Mouse (Mus musculus) kidney, adult 18-20 months (tissue): Measurements from ENCODE around the gene Atg10.
"Not testable (repeated sequence)": the region's sequence is repeated elsewhere in the genome, so short reads cannot be mapped to it uniquely, and the experiment has no call there.

Source experiments
- DNase-seq: peaks from one replicate; pipeline ENCODE4 v3.0.0; 2021

Gene Atg10

DNA sequence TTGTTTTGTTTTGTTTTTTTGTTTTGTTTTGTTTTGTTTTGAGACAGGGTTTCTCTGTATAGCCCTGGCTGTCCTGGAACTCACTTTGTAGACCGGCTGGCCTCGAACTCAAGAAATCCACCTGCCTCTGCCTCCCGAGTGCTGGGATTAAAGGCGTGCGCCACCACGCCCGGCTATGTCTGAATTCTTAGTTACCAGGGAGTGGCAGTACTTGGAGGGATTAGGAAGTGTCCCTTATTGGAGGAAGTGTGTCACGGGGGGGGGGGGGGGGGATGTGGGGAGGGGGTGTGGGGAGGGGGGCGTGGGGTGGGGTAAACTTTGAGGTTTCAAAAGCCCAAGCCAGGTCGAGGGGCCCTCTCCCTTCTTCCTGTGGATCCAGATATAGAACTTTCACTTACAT lies 295.5 kb downstream of the Atg10 start:
- DNase-seq: not testable (repeated sequence)

DNA sequence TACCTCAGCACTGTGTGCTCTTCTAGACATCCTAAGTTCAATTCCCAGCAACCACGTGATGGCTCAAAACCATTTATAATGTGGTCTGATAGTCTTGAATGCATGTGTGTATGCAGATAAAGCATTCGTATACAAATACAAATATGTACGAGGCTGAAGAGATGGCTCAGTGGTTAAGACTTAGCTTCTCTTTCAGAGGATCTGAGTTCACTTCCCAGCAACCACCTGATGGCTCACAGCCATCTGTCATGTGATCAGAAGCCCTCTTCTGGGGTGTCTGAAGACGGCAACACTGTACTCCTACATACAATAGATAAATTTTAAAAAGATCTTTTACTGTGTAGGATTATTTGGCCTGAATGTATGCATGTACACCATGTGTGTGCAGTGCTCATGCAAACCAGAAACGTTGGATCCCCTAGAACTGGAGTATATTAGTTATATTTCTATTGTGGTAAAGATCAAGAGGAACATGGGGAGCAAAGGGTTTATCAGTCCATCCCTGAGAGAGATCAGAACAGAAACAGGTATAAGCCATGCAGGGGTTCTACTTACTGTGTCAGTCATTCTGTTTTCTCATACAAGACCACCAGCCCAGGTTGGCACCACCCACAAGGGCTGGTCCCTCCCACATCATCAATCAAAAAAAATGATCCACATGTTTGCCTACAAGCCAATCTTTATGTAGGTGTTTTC lies 296.7 kb downstream of the Atg10 start:
- DNase-seq: no peak

DNA sequence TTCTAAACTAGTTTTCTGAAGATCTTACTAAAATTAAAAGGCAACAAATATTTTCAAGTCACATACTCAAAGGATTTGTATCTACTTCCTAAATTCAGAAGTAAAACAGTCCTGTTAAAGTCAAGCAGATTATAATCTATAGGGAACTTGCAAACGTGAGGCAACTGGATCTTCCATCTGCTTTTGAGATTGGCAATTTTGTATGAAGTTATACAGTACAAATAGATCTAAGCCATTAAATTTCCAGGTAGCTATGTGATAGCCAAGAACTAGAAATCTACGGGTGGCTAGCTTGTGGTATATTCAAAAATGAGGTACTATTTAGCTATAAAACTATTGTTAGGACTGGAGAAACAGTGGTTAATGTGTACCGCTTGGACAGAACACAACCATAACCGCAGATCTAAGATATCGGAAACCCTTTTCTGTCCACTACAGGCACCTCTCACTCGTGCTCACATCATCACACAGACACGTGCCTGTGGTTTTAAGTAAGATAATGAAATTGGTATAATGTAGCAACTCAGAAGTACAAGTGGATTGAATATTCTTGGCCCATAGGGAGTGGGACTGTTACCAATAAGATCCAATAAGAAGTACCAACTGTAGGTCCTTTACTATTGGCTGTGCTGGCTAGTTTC lies 297.5 kb downstream of the Atg10 start:
- no peak for DNase-seq

DNA sequence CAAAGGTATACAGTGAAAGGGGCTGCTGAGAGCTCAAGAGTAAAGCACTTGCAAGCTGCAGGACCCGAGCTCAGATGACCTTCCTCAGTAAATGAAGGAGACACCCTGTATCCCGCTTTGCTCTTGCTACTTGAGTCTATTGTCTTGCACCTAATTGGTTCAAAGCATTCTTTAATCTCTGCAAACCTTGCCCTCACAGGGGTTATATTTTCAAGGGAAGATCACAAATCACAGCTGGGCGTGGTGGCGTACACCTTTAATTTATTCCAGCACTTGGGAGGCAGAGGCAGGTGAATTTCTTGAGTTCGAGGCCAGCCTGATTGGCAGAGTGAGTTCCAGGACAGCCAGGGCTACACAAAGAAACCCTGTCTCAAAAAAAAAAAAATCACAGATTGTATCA lies 298.6 kb downstream of the Atg10 start:
- no peak for DNase-seq

DNA sequence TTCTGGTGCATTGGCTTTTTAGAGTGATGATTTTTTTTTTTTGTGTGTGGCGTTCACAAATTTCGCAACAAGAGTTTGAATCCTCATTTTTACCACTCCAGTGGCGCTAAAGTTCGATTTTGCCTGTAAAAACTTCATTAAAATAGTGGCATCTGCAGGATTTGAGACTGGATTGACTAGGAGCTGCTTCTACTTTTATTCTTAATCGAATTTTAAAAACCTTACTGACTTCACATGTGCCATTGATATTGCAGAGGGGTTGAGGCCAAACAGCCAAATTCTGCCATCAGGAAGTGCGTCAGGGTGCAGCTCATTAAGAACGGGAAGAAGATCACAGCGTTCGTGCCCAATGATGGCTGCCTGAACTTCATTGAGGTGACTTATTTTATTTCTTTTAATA lies 299.7 kb downstream of the Atg10 start:
- no peak for DNase-seq

DNA sequence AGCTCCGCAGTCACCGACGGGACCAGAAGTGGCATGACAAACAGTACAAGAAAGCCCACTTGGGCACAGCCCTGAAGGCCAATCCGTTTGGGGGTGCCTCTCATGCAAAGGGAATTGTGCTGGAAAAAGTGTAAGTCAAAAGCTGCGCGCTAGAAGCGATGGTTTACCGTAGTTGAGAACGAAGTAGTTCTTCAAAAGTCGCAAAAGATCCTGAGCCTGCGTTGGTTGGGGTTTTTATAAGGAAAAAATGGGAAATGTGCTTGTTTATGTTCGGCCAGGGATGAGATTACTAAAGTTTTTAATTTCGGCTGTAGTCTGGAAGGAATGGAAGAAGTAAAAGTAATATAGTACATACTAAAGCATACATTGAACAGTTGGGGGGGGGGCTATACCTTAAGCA lies 300.2 kb downstream of the Atg10 start:
- DNase-seq: not testable (repeated sequence)

DNA sequence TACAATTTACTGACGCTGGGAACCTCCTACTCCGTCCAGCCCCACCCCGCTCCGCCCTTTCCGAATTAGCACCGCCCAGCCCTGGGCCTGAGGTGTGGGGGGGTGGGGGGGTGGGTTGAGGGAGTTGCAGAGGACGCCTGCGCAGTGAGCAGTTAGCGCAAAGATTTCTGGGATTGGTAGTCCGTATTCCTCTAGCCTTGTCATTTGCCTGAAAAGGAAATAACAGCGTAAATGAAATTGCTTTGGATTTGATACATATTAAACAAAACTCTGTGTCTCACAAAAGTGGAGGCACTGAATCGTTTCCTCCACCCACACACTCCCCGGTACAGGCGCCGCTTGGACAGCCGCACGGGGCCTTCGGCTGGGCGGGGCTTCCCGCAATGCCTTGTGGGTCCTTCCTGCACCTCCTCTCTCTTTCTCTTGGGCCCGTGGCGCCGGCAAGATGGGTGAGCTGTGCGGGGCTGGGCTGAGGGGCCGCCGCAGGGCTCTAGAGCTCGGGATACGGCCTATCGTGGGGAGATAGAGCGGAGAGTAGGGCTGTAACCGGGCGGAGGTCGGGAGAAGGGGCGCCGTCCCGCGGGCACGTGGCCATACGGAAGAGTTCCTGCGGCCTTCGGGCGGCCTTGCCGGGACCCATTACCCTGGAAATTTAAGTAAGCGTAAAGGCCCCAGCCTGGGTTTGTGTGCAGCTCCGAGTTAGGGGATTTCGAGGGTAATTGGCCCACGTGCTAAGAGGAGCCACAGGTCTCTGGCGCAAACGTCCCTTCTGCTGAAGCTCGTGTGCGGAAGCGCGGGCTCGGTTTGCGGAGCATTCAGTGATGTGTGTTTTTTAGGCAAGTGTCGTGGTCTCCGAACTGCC lies 300.8 kb downstream of the Atg10 start, which contains the start of gene Rps23:
Gene Rps23, plus strand, starts transcription at position 208 of the 862 bp plus-strand sequence.
- DNase-seq: peak; percentile 92

DNA sequence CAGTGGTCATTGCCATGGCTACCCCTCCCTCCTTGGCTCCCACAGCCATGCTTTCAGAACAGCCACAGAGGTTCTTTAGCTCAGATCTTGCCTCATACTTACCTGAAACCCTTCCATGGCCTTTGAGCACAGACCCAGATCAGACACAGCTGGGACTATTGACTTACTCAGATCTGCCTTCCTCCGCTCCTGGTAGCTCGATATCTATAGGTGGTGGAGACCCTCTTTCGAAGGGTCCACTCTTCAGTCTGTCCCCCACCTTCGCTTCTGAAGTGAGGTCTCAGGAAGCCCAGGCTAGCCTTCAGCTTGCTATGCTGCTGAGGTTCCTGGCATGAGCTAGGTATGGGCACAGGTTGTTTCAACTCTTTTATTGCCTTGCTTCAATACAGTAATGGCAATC lies 309.0 kb downstream of the Atg10 start:
- DNase-seq: no peak

DNA sequence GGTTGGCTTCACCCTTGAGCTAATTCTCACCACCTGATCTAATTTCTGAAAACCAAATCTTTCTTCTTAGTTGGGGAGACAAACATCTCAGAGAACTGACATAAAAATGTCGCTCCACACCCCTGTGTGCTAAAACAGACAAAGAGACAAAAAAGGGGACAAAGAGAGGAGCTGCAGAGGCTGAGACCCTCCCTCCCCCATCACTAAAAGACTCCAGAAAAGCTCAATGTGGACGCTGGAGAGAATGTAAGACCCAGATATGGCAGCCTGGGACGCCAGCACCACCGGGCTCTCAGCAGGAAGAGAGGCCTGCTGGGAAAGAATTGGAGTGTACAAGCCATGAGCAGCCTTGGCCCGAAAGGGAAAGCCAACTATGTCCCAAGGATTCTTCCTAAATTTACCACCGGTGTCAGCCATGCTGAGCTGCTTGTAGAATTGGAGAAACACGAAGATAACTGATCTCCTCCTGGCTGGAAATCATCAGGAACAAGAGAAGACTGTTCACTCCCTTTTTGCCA lies 310.0 kb downstream of the Atg10 start:
- DNase-seq: no peak

DNA sequence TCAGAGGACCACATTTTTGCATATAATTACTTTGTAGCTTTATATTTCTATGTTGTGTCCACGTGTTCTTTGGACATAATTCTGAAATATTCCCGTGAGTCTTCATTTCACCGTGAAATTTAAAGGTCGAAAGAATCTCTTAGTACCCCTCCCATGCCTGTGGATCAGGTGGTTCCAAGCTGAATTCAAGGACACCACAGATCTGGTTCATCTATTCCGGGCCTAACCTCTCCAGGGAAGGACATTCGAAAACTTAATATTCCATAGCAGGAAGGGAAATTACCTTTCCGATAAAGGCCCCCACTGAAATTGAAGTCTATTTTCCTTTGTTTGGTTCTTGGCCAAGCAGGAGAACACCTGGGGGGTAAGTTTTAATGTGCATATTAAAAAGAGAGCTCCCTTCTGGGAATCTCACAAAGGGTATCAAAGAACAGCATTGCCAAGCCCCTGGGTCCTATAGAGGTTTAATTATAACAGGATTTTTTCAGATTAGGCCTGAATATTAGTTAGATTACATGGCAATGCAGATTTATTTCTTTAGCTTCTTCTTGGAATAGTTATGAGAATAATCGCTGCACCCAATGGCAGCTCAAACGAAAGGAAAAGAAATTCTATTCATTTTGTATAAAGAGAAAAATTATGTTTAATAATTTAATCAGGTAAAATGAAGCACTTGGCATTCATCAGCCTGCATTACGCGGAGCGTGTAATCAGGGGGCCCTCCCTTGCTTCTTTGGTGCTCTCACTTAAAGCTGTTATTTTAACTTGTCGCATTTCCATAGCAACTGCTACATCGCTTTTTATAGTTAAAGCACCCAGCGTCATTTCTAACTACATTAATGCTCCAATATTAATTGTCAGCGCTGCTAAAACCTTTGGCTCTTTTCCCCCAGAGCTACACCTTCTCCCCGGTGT lies 310.8 kb downstream of the Atg10 start:
- no peak for DNase-seq

DNA sequence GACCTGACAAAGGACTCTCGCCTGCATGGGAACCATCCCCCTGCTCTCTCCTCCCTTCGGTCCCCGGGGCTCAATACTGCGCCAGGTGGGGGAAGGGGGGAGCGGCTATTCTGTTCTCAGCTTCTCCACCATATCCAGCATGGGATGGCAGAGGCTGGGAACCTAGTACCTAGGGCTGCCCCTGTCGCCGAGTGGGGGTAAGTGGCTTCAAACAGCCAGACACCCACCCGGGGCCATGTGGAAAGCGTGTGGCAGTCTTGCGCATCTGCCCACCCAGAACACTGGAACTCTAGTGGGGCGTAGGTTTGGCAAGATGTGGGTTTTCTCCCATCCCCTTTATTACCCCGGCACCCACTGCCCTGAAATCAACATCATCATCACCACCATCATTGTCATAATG lies 316.4 kb downstream of the Atg10 start:
- no peak for DNase-seq

DNA sequence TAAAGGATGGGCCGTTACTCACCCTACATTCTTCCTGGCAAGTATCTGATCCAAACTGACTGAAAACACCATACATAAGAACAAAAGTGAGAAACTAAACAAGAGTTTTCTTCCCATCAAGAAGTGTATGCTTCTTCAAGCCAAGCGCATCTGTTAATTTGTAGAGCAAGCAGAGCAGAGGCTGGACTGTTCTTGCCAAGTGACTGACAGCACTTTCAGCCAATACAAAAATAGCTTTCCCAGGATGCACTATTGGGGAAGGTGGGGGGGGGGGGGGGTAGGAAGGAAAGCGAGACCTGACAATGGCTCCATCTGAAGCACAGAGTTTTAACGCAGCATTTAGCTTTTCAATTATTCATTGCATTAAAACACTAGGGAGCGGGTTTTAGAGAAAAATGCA lies 318.6 kb downstream of the Atg10 start, which contains the start of gene Atp6ap1l:
Gene Atp6ap1l, minus strand, starts transcription at position 180 of the 400 bp plus-strand sequence.
- no peak for DNase-seq

DNA sequence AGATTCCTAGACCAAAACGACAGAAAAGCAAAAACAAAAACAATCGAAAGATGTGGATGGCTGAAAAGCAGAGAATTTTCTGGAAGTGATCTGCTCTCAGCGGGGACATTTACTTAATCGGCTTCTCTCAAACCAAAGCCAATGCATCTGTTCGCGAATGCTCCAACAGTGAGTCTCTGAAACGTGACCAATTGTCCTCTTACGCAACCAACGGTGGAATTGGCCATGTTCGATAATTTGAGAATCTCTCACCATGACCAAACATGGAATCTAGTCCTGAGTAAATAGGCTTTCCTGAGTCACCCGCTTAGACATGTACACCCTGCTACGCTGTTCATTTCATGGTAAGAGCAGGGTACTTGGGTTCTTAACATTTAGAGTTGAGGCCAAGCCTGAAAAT lies 326.9 kb downstream of the Atg10 start:
- DNase-seq: no peak

DNA sequence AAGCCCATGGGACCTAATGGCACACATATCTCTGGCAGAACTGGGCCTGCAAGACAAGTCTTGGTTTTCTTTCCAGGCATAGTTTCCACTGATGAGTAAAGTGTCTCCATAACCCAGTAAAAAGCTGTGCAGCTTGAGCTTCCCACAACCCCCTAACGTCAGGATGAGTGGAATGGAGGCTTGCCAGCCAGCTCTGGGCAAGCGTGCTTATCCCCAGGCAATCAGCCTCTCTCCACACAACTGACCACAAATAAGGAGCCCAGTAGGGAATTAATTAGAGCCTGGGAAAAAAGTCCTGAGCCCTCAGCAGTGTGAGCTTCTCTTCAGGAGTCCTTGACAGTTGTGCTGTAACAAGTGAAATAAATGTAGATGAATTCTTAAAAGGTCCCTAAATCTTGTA lies 327.7 kb downstream of the Atg10 start:
- no peak for DNase-seq

DNA sequence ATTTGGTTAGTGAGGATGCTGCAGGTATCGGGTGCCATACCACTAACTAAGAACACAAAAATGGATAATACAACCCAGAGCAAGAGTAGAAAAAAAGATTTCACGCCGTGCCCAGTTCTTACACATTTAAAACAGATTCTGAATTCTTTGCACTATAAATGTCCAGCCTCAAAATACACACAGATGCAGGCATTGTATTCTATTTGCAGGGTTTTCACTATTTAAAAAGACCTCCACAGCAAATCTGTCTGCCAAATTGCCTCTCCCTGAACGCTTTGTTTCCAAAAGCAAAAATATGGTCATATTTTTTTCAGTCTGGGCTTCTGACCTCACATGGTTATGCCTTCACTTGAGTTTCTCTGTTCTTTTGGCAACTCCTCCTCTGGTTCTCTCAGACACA lies 328.9 kb downstream of the Atg10 start:
- no peak for DNase-seq

DNA sequence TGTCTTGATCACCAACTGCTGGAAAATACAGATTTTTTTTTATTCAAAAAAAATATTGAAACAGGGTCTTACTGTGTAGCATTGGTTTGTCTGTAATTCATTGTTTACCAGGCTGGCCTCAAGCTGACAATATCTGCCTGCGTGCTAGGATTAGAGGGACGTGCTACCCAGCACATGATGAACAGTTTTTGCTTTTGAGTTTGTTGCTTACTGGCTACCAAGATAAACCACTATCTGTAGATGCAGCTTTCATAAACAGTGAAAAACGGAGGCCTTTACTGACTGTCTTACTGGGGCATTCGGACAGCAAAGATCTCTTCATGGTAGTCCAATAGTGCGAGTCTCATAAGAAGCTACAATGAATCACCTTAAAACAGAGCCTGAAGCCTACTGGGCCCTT lies 333.7 kb downstream of the Atg10 start:
- DNase-seq: no peak

DNA sequence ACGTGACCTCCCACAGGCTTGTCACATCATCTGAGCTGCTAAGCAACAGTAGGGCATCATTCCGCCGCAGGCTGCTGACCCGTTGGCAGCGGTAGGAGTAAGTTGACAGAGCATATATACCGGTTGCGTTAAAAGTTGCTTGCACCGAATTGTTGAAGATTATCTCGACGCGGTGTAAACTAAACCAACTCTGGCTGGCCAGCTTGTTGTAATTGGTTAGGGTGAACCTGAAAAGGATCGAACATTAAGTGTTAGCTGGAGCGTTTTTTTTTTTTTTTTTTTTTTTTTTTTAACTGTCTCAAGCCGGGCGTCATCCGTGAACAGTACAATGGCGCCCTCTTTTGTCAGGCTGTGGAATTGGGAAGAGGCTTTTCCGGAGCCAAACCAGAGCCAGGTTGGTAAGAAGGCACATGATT lies 337.2 kb downstream of the Atg10 start:
- DNase-seq: peak; percentile 73

DNA sequence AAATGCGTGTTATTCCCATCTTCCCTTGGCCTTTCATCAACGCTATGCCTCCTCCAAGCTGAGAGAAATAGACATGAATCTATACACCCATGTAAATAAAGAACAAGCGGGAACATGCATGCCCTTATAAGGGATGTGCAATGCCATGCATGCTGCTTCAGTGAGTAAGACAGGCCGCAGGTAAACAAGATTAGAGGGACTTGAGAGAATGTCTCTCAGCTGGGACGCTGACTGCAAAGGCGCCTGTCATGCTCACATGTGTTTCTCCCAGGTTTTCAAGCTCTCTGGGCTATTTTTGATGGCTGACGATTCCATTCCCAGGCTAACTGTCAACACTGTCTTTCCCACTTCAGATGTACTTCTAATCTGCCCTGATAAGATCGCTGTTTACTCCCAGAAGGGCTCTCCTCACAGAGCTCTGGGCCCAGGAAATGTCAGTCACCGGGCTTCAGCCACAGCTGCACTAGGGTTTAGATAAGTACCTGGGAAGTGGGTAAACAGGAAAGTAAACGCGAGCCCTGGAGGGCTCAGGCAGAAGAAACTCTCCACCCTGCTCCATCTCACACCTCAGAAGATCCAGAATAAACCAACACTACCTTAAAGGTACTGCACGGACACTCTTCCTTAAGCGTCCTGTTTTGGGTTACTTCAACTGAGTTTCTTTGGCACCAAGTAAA lies 337.8 kb downstream of the Atg10 start:
- DNase-seq: no peak
